Mouse (Mus musculus): ENCODE results near the gene Tatdn3. TPM values are rescaled to one million over a fixed set of nuclear protein-coding genes. Genes with fewer than 3 reads are reported as not detected.

Tatdn3 gene
- total RNA-seq, 1 experiment from 2014 or later: 21.8 TPM

DNA sequence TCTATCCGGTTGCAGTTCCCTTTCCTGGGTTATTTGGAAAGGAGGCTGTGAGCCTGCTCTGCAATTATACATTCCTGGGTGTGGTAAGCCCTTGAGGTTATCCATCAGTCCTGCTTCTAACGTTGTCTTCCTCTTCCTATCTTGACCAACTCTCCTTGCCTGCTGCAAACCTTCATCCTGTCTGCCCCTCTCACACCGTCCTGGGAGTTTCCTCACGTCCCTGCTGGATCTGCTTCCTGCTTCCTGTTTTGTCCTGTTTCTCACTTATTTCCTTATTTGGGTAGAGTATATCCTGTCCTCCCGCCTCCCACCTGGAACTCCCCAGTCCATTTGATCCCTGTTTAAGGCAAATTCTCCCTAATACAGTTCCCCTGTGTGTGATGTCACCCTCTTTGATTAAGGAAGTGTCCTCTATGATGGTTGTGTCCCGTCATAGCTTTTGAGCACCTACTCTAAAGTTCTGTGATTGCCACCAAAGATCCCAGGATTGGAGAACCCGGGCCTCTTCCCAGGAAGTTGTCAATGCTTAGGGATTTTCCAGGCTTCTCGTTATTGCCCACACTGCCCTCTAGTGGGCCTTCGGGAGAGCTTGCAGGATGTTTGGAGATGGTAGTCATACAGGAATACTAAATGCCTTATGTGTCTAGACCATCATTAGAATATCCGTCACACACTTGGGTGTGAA lies 12.6 kb upstream of the Tatdn3 start:
- peak; percentile 75 for DNase-seq

DNA sequence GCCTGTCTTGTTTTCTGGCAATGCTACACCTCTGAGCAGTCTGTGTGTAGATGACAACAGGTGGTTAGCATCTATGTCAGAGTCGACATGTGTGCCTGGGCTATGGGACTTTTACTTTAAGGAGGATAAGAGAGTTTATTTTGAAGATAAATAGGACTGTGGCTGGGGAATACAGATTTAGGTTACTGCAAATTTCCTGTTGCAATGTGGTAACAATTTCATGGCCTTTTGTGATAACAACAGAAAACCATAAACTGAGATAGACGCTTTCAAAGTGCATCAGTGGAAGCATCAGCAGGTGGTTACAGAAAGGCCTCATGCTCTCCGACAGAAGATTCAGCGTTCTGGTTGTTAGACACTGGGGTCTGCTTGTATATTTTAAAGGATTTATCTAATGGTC lies 10.8 kb upstream of the Tatdn3 start:
- DNase-seq: no peak

DNA sequence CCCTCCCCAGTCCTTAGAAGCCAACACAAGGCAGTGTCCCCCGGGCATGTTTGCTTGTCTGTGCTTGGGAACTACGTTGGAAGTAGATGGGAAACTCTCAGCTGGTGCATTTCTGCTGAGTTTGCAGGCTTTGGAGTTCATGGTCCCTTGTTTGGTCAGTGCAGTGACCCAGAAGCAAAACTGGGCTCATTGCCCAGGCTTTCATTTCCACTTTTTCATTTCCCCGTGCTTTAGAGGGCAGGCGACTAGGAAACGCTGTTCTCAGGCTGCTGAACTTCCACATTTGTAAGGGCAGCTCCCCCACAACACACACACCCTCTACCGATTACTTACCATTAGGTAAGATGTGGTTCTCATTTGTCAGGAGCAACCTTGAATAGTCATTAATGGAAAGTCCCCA lies 10.3 kb upstream of the Tatdn3 start:
- DNase-seq: peak; percentile 81

DNA sequence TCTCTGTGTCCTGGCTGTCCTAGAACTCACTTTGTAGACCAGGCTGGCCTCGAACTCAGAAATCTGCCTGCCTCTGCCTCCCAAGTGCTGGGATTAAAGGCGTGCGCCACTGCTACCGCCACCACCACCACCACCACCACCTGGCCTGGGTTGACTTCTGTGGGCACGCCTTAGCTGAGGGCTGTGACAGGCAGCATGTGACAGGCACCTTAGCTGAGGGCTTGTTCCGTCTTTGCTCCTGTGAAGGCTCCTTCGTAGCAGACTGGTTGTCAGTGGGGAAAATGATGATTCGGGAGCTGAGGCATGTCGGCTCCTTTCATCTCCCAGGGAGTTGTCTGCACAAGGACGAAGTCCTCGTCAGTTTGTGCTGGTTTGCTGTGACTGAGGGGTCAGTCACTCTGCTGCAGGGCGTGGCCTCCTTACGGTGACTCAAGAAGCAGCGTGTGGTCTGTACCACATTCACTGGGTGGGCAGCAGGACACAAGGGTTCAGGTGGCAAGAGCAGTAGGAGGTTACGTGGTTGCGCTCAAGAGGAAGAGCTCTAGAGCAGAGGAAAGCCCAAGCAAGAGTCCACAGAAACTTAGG lies 9.7 kb upstream of the Tatdn3 start:
- DNase-seq: peak; percentile 68

DNA sequence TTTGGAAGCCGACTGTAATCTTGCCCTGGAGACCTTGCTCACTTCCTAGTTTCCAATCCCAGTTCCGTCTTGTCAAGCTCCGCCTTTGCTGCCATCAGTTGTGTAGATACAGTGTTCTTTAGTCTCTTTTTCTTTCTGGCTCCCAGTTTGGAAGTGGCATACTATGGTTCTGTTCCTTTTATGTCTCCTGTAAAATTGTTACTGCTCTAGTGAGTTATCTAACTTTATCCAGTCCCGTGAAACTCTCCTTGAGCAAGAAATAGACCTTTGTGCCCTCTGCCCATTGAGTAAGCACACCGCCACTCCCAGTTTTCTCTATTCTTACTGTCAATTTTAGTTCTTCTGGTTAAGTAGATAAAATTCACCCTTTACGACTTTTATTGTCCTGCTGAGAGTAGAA lies 8.9 kb upstream of the Tatdn3 start:
- no peak for DNase-seq

DNA sequence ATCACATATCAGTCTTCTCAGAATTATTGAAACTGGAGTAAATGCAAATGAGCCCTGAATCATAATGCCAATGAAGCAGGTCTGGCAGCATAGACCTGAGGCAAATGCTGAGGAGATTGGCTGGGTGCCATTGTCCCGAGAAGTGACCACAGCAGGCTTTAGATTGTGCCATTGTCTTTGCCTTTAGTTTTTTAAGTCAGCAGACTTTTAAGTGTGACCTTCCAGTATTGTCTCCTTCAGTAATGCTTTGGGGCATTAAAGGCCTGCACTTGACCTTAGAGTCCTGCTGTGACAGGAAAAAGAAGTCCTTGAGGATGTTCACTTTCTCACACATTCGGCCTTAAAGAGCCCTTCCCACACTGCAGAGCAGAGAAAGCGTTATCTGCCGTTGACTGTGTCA lies 7.5 kb upstream of the Tatdn3 start:
- no peak for DNase-seq

DNA sequence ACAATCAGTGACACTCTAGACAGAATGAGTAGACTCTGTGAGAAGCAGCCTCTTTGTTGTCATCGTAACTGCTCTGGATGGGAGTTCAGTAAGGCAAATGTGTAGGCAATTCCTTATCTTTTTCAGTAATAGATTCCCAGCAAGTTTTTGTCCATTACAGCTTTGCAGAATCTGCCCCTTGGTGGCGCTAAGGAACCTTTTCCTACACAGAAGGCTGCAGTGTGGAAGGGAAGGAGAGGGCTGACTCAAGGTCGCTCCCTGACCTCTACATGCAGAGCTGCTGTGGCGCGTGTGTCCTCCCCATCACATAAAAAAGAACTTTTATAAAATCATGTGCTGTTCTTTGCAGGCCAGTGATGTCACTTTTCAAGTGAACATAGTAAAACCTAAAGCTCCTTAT lies 5.6 kb upstream of the Tatdn3 start:
- DNase-seq: peak; percentile 77

DNA sequence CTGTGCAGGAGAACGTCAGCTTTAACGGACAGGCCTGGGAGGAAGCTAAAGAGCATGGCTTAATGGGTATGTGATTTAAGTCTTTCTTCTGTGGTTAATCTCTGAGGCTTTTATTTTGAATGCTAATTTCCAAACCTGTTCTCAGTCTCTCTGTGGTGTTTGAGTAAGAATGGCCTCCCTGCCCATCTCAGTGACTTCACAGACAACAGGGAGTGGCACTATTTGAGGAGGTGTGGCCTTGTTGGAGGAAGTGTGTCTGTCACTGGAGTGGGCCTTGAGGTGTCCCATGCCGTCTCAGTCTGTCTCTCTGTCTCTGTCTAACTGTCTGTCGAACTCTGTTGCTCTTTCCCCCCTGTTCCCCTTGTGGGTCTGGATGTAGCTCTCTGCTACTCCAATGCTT lies 2.5 kb upstream of the Tatdn3 start:
- DNase-seq: no peak

DNA sequence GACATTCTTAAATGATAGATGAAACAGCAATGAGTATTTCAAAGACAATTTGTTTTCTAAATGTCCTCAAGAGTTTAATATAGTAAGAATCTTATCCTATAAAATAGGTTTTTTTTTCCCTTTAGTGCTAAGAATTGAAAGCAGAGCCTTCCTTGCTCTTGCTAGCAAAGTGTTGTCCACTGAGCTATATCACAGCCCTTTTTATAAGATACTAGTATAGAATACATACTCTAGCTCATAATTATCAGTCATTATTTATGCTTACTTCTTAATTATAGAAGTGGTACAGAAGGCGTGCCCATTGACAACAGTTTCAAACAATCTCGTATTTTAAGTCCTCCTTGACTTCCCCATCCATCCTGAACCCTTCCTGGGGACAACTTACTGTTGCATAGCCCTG lies 1.8 kb upstream of the Tatdn3 start:
- no peak for DNase-seq

DNA sequence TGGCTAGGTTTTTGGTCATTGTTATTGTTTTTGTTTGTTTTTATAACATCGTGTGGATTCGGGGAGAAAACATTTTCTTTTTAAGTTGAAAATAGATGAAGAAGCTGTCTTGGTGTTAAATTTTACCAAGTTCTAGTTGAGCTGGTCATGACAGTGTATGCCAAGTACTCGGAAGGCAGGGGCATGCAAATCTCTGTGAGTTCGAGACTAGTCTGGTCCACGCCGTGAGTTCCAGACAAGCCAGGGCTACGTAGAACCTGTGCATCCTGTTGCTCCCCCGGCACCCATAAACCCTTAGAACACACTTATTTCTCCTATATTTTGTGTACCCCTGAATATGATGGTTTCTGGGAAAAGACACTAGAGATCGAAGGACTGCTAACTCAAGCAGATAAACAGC lies 968 bp upstream of the Tatdn3 start:
- DNase-seq: no peak

DNA sequence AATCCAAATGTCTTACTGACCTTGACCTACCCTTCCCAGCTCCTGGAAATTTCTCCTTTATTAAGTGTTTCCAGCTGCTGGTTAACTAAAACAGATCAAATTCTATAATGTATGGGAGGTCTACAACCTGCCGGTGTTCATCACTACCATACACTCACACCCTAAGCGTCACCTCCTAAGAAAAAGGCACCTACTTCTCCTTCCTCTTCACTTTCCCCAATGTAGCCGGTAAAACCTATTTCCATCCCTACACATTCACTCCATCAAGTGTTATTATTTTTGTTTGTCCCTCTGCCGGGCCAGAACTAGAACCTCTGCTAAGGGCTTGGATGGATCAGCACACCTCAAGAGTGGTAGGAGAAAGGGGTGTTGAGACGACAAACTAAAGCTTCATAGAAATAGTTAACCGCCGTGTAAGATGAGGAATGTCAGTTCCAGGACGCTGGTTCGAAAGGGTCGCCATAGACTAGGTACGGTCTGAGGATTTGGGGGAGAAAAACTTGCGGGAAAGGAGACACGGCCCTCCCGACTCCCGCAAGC lies 421 bp downstream of the Tatdn3 start:
- DNase-seq: no peak

DNA sequence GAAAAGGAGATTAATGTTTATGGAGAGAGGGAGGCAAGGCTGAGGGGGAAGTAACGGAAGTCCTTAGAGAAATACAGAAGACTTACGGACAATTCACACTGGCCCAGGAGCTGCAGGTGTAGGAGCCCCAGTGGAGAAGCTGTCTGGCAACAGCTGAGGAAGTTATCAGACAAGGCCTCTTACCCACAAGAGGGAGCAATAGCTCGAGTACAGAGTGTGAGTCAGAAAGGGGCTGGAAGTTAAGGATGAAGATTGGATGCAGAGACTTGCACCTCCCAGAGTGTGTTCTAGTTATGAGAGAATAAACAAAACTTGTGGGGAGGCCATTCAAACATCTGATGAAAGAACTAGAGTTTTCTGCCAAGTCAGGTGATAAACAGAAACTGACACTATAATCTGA lies 5.3 kb downstream of the Tatdn3 start:
- DNase-seq: no peak

DNA sequence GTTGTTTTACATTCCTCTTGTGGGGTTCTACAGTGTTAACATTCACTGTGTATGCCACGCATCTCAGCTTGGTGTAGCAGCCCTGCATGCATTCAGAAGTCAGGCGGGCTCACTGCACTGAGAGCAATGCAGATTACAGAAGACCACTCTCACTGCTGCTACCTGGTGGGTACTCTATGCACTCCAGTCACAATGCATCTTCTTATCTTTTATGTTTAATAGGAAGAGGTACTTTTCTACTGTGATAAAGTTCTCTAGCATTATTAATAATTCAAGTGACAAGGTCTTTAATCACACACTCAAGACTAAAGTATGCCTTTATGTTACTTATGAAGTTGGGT lies 7.2 kb downstream of the Tatdn3 start:
- DNase-seq: no peak

DNA sequence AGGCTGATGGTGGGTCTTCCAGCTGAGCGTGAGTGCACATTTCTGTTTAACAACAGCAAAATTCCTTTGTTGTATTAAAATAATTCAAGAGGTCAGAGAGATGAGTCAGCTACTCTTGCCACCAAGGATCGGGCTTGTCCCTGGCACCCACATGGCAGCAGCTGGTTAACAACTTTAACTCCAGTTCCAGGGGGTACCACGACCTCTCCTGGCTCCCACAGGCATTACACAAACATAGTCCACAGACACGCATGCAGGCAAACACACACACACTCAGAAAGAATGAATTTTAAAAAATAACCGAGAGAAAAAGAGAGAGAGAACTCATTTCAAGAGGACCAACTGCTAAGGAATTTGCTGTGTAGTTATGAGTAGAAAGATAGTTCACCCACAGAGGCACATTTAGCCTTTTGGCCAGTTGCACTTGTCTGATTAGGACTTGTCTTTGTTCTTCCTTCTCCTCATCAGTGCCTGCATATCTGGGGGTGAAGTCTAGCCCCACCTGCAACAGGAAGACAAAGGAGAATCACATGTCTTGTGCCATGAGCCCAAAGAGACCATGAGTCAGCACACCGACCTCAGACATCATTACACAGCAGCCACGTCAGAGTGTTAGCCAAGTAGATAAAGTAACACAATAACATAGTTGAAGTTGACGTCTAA lies 7.7 kb downstream of the Tatdn3 start:
- DNase-seq: peak; percentile 70

DNA sequence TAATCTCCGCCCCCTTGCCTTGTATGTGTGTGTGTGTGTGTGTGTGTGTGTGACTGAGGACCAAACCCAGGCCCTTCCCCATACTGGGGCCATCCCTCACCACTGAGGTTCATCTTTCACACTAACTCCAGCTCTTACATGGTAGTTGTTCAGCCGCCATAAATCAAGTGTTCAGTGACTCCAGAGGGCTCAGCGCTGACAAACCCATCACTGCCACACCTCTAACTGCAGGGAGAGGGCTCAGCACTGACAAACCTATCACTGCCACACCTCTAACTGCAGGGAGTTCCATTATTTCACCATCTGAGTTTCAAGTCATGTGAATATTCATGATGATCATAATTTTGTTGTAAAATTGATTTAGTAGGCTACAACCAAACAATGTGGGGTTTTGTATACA lies 9.2 kb downstream of the Tatdn3 start:
- no peak for DNase-seq

DNA sequence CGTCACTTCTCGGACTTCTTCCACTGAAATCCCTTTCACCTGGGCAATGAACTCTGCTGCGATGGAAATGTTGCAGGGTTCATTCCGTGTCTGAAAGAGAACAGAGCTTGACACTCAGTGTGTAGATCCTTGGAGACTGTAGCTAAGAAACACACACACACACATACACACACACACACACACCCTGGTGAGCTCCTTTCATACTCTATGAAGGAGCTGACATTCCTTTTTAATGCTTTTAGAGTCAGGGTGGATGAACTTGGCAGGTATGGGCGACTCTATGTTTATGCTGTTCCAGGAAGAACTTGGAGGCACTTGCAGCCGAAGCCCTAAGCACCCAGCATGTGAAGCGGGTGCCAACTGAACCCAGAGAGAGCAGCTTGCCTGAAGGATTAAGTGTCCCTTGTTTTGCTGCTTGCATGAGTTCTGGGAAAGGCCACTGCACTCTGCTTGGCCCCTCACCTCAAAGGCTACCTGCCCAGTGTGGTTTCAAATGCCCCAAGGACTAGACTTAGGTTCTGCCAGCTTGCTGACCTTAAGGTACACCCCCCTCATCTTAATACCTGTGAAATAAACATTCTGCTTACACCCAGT lies 16.4 kb downstream of the Tatdn3 start:
- DNase-seq: peak; percentile 52

DNA sequence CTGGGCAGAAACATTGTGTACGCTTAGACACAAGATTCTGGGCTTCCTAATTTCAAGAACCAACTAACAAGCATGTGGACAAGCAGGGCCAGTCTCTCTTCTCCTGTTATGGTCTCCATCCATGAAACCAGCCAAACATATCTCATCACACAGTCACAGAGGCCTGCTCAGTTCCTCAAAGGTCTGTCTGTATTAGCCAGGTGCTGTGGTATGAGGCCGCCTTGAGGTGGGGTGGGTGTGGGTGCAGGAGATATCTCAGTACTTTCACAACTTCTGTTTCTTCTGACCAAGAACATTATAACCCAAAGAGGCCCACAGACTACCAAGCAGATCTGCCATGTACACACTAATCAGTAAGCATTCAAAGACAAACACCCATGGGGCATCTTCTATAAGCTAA lies 17.5 kb downstream of the Tatdn3 start:
- no peak for DNase-seq

DNA sequence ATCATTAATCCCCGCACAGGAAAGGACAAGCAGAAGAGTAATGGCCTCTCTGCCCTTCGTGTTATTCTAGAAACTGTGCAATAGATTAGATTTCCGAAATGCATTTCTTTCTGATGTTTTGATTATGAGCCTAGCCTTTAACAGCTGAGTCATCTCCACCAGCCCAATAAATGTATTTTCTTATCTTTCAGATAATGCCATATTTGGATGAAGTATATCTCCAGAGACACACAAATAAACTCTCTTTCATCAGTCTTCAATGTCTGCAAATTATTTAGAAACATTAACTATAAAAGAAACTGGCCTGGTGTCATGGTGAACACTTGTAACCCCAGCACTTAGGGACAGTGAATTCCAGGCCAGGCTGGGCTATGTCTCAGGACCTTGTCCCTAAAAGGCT lies 20.0 kb downstream of the Tatdn3 start:
- DNase-seq: no peak

DNA sequence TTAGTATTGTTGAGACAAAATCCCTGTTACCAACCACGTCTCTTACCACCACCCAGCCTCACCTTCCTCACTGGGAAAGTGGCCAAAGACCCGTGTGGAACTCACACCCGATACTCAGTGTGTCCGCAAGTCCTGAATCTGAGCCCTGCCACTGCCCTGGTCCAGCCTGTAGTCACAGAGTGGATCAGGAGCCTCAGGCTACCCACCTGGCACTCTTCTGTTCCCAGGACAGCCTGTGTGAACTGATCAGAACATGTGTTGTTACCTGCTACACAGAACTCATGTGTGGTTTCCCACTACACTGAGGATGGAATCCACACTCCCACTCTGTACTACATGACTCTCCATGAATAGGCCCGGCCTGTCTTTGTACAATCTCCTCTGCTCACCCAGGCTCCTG lies 20.6 kb downstream of the Tatdn3 start:
- no peak for DNase-seq

DNA sequence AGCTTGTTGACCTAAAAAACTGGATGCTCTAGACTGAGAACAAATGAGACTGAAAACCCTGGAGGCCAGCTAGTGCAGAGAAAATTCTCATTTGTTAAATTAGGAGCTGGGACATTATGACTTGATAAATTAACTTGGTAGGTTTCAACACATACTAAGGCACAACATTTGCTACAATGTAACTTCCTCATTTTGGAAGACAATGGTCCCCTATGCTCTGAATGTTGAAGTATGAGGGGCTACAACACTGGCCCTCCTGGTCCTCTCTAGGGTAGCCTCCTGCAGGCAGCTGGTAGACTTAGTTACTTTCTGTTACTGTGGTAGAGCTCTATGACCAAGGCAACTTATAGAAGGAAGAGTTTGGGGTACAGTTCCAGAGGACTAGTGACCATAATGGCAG lies 21.4 kb downstream of the Tatdn3 start:
- no peak for DNase-seq

DNA sequence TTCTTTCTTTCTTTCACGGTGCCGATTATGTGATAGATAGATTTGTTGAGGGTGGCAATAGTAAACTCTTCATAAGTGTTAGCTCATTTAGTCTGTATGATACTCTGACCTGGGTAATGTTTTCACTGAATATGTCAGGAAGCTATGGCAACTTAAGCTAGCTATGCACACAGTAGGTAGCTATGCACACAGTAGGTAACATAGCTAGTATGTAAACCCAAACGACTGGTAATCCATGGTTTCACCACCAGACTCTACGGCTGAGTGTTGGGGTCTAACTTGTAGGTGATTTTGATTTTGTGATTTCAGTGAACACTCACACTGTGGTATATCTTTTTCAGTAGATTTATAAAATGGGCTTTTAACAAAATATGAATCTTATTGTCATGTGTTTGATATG lies 24.7 kb downstream of the Tatdn3 start:
- no peak for DNase-seq

DNA sequence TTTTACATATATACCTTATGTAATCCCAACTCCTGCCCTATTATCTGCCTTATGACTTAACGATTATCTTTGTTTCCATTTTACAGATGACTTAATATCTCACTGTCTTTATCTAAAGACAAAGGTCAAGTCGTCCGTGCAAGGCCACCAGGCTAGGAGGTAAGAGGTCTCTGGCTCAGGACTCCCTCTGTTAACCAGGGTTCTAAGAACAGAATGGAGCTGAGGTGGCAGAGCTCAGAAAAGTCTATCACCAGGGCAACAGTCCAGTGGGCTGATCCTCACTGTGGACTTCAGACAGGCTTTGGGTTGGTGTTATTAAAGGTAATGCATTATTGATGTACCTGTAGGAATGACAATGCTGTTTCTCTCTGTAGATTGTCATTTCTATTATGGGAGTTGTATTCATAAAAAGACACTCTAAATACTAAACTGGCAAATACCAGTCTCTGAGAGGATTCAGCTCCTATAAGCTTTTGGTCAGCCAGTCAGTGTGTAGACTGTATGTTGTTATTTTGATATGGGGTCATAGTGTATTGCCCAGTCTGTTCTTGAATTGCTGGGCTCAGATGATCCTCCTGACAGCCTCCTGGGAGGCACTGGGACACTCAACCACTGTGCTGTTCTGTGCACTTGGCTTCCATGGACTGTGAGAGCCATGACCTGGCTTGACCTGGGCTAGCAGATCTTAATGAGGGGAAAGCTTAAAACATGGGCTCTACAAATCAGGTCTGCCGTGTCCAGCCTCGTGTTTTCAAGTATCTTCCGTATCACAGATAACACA lies 26.0 kb downstream of the Tatdn3 start, which contains the start of gene Spata45:
Gene Spata45, plus strand, starts transcription at position 86 of the 781 bp plus-strand sequence.
- DNase-seq: no peak

DNA sequence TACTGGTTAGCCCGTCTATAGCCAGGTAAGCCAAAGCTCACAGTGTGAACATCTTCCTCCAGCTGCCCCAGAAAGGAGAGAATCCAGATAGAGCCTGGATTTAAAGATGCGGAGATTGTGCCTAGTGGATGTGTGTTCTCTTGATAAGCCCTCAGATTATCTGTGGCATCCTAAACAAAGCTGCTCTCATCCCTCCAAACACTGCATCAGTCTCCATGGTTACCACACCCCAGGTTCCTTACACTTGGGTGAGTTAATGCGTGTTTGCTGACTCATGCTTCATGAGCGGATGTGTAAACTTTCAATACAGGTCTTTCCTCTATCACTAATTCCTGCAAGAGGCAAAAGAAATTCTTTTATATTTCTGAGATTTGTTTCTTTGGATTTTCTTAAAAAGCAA lies 27.1 kb downstream of the Tatdn3 start:
- DNase-seq: no peak
